Mouse (Mus musculus): ENCODE measurements around the gene Zfp771.

- no peak for TF ChIP-seq CTCF (IDR thresholded peaks at IDR 0.05; ENCODE audit: extremely low read depth, insufficient read length, insufficient replicate concordance, low read depth, low read length)
- TF ChIP-seq POLR2A (IDR thresholded peaks at IDR 0.05; ENCODE audit: low read depth, low read length): no peak
Observed at GRCm38 (mm10) chr7:127209851-127210250, 34.2 kb upstream of the Zfp771 start.

Data from small intestine, adult 2 months (tissue).